Comparison of ENCODE assay signal across 8 mouse cellular contexts in genomic region chr17:35049561-35050016, GRCm38 (mm10). TPM values are rescaled to one million over a fixed set of nuclear protein-coding genes. Genes with fewer than 3 reads are reported as not detected.
DNase-seq lines count a peak whose midpoint lies in the region; ATAC-seq and TF ChIP-seq lines count a peak whose summit lies in the region.

Clic1 (plus strand) TSS chr17:35049966.

- peaks cover 43% of the 10 kb centered on the region for H3K4me1 ChIP-seq in embryonic facial prominence, embryonic 12.5 days
- H3K4me1 ChIP-seq in heart, embryonic 14.5 days (ENCODE audit: control insufficient read depth in 2 of 2, insufficient read depth in 2 of 2, low read length in 2 of 2) = peaks cover 32 to 54% of the 10 kb centered on the region in 2 experiments

- H3K27me3 ChIP-seq in C2C12 (ENCODE audit: control insufficient read depth, insufficient read depth, insufficient read length) = no peaks in the 10 kb centered on the region
- H3K27me3 ChIP-seq in embryonic facial prominence, embryonic 12.5 days = no peaks in the 10 kb centered on the region
- H3K27me3 ChIP-seq in heart, embryonic 14.5 days (ENCODE audit: control insufficient read depth, insufficient read depth, low read length) = no peaks in the 10 kb centered on the region

- TF ChIP-seq CTCF in C2C12 (IDR thresholded peaks at IDR 0.05; ENCODE audit: control insufficient read depth, insufficient read depth, insufficient read length) = no peak

- H3K79me2 ChIP-seq in C2C12 (ENCODE audit: control insufficient read depth, insufficient read depth) (peaks cover 58% of the 10 kb centered on the region), macrophage (ENCODE audit: inconsistent target) (peaks cover 48% of the 10 kb centered on the region)

- peak within 1 kb of the TSS; percentile 92 for H3K4me2 ChIP-seq in embryonic facial prominence, embryonic 12.5 days (replicated peaks)
- H3K4me2 ChIP-seq in heart, embryonic 14.5 days (ENCODE audit: low read length) = peak within 1 kb of the TSS; percentile 75

- peak within 1 kb of the TSS; percentile 98 for H3K27ac ChIP-seq in embryonic facial prominence, embryonic 12.5 days
- H3K27ac ChIP-seq in heart, embryonic 14.5 days (replicated peaks in 1 of 2; ENCODE audit: control insufficient read depth in 1 of 2, insufficient read depth in 1 of 2, low read depth in 2 of 2, low read length in 2 of 2) = peak within 1 kb of the TSS; percentile 99
- H3K27ac ChIP-seq in macrophage = peak within 1 kb of the TSS; percentile 98

- peak; percentile 31; the same call in 1 of the 2 replicates for ATAC-seq in embryonic facial prominence, embryonic 12.5 days (ENCODE audit: insufficient number of reproducible peaks, insufficient read depth, low FRiP score, low TSS enrichment)
- ATAC-seq in heart, embryonic 14.5 days (ENCODE audit: insufficient number of reproducible peaks, insufficient read depth, low FRiP score, low read depth) = peak; percentile 24

- peak within 1 kb of the TSS; percentile 82 for H3K4me3 ChIP-seq in C2C12 (ENCODE audit: insufficient read depth, poor library complexity, severe bottlenecking)
- H3K4me3 ChIP-seq in embryonic facial prominence, embryonic 12.5 days = peak within 1 kb of the TSS; percentile 62
- peak within 1 kb of the TSS; percentile 55 to 63 for H3K4me3 ChIP-seq in heart, embryonic 14.5 days (ENCODE audit: control insufficient read depth in 1 of 2, insufficient read depth in 1 of 2, low read depth in 1 of 2, low read length in 2 of 2)
- H3K4me3 ChIP-seq in macrophage (ENCODE audit: inconsistent target) = peak within 1 kb of the TSS; percentile 94

- peak within 1 kb of the TSS; percentile 83 for H3K9ac ChIP-seq in embryonic facial prominence, embryonic 12.5 days
- H3K9ac ChIP-seq in heart, embryonic 14.5 days (ENCODE audit: low read length) = peak within 1 kb of the TSS; percentile 94

- WGBS in embryonic facial prominence, embryonic 12.5 days = 5% methylated on average over 11 of the region's 11 CpGs
- WGBS in heart, embryonic 14.5 days = 1% methylated on average over 11 of the region's 11 CpGs
- WGBS in macrophage (ENCODE audit: missing documents) = 0% methylated on average over 10 of the region's 11 CpGs

- H3K36me3 ChIP-seq in C2C12 (ENCODE audit: control insufficient read depth, insufficient read depth) = peaks cover 26% of the 10 kb centered on the region
- H3K36me3 ChIP-seq in embryonic facial prominence, embryonic 12.5 days = peaks cover 22% of the 10 kb centered on the region
- H3K36me3 ChIP-seq in heart, embryonic 14.5 days (ENCODE audit: control insufficient read depth, insufficient read depth, low read length) = peaks cover 25% of the 10 kb centered on the region
- H3K36me3 ChIP-seq in macrophage (ENCODE audit: inconsistent target) = peaks cover 24% of the 10 kb centered on the region; the same call in 1 of the 2 replicates

- no peaks in the 10 kb centered on the region for H3K9me3 ChIP-seq in embryonic facial prominence, embryonic 12.5 days
- no peaks in the 10 kb centered on the region for H3K9me3 ChIP-seq in heart, embryonic 14.5 days (ENCODE audit: control insufficient read depth, low read length)

- DNase-seq in MN1 (ENCODE audit: low spot score) = peak; percentile 88
- DNase-seq in kidney, postnatal 10 days = peak; percentile 82
- DNase-seq in spleen, postnatal 36 days (ENCODE audit: low spot score in 2 of 2) = peak; percentile 58 to 68
- DNase-seq in cerebellum, postnatal 36 days = no peak

- H3ac ChIP-seq in C2C12 (ENCODE audit: control insufficient read depth, insufficient read length, low read depth) = peak within 1 kb of the TSS; percentile 85

- H3K79me3 ChIP-seq in C2C12 (ENCODE audit: low read depth) = peaks cover 34% of the 10 kb centered on the region

TF ChIP-seq in C2C12, 6 proteins besides CTCF, POLR2A, EP300 and RAD21:
- TF ChIP-seq USF1 (IDR thresholded peaks at IDR 0.05; ENCODE audit: low read depth) = no peak
- TF ChIP-seq MYOG (IDR thresholded peaks at IDR 0.05; ENCODE audit: control insufficient read depth, extremely low read depth, insufficient read length) = no peak
- TF ChIP-seq FOSL1 (IDR thresholded peaks at IDR 0.05; ENCODE audit: insufficient read depth, low read length, poor library complexity, severe bottlenecking) = no peak
- no peak for TF ChIP-seq CEBPB (IDR thresholded peaks at IDR 0.05; ENCODE audit: low read depth)
- TF ChIP-seq MYOD1 (IDR thresholded peaks at IDR 0.05; ENCODE audit: control insufficient read depth, insufficient read length, low read depth) = no peak
- TF ChIP-seq MAX (IDR thresholded peaks at IDR 0.05) = no peak

RNA-seq across cellular contexts. Expression of gene Clic1, which starts in this region (rescaled TPM):
- polyA plus RNA-seq in C2C12 (2012; fragmentation: generic; extraction: Trizol) (509 TPM), macrophage (2018) (359 to 667 TPM (median 372 TPM) in 3 replicates)
- 205 and 211 TPM in 2 replicates for polyA plus RNA-seq in embryonic facial prominence, embryonic 12.5 days (2016; fragmentation: Nextera tagmentation; extraction: Ambion mirVana)
- 108 TPM in 2 replicates for polyA plus RNA-seq in heart, embryonic 14.5 days (2014; fragmentation: Nextera tagmentation; extraction: Ambion mirVana)
- total RNA-seq in macrophage (2018; cell fraction: chromatin; rRNA removed) = 10 to 100 TPM; 16.4 to 97.6 (median 62.9) TPM
- total RNA-seq in macrophage (2018; cell fraction: cytosol; rRNA removed) = 100 to 1,000 TPM; 271 to 390 (median 328) TPM
- 100 to 1,000 TPM in 14 of 26 experiments, 10 to 100 TPM in 12; 34.4 to 199 (median 109) TPM for total RNA-seq in macrophage (2018; cell fraction: nucleus; rRNA removed)

Comparison
In these comparisons a context has a peak if more than half of its experiments do, and no peak if none do; other contexts are left out.
1. DNase-seq: peak in MN1 (single experiment), kidney, postnatal 10 days (single experiment) and spleen, postnatal 36 days (2 of 2); none in cerebellum, postnatal 36 days (0 of 2).
2. Peak in every context shown above with its lines, with median percentiles within 50 percentile points of each other: H3K4me3 ChIP-seq and H3K27ac ChIP-seq.